Mouse (Mus musculus) heart, embryonic 11.5 days (tissue): ENCODE measurements around the gene Nlrp9b. TPM values are rescaled to one million over a fixed set of nuclear protein-coding genes. Genes with fewer than 3 reads are reported as not detected.
A peak's percentile ranks its signal among the peaks of the same experiment; 100 is the strongest.
"Not testable (repeated sequence)": the region's sequence is repeated elsewhere in the genome, so short reads cannot be mapped to it uniquely, and the experiment has no call there.

Experiments used
- ATAC-seq: fragments of 200-750 bp; cut with Nextera tagmentation; replicated peaks from 2 replicates; pipeline ENCODE4 v1.8.0; 2017; ENCODE audit warnings: moderate library complexity; ENCODE audit not compliant: insufficient number of reproducible peaks, low FRiP score, low TSS enrichment
- H3K27ac ChIP-seq: fragments of 300-500 bp; sonication (generic); 2 replicates; pipeline ENCODE4 v1.5.1; 2014; ENCODE audit warnings: mild to moderate bottlenecking, low read depth, low read length
- H3K27me3 ChIP-seq: fragments of 300-500 bp; sonication (generic); 2 replicates; pipeline ENCODE4 v1.6.1; 2014; ENCODE audit warnings: mild to moderate bottlenecking, low read length, mixed read lengths; ENCODE audit not compliant: control insufficient read depth, insufficient read depth
- H3K36me3 ChIP-seq: fragments of 300-500 bp; sonication (generic); 2 replicates; pipeline ENCODE4 v1.6.1; 2014; ENCODE audit warnings: mild to moderate bottlenecking, low read length, moderate library complexity, mixed read lengths; ENCODE audit not compliant: control insufficient read depth, insufficient read depth
- H3K4me1 ChIP-seq: fragments of 300-500 bp; sonication (generic); 2 replicates; pipeline ENCODE4 v1.6.1; 2014; ENCODE audit warnings: low read length; ENCODE audit not compliant: control insufficient read depth, insufficient read depth
- H3K4me2 ChIP-seq: fragments of 300-500 bp; sonication (generic); 2 replicates; pipeline ENCODE4 v1.6.1; 2014; ENCODE audit warnings: mild to moderate bottlenecking, moderate library complexity
- H3K4me3 ChIP-seq: fragments of 300-500 bp; sonication (generic); 2 replicates; pipeline ENCODE4 v1.5.1; 2014; ENCODE audit warnings: low read depth, low read length
- H3K9ac ChIP-seq: fragments of 300-500 bp; sonication (generic); 2 replicates; pipeline ENCODE4 v1.6.1; 2014; ENCODE audit warnings: mild to moderate bottlenecking, low read depth, low read length, moderate library complexity
- H3K9me3 ChIP-seq: fragments of 300-500 bp; sonication (generic); replicated peaks from 2 replicates; pipeline ENCODE4 v1.6.1; 2016; ENCODE audit warnings: low read length; ENCODE audit not compliant: control insufficient read depth
- WGBS: fragments of 180-500 bp; shearing (Covaris S2); extraction: QIAGEN DNeasy Blood & Tissue Kit; methylation state at CpG from one replicate; pipeline ENCODE4 v1.1.7; 2014; ENCODE audit not compliant: insufficient replicate concordance; 5-methylcytosine and 5-hydroxymethylcytosine counted together
- polyA plus RNA-seq: library from polyadenylated mRNA; unstranded; fragments of >200 nt; fragmentation: Nextera tagmentation; extraction: Ambion mirVana; gene quantifications from 2 replicates; pipeline ENCODE4 v1.2.1, GENCODE M21; 2014

Nlrp9b gene
- not detected in 2 replicates for polyA plus RNA-seq

- H3K27ac ChIP-seq, H3K4me2 ChIP-seq, H3K4me1 ChIP-seq, ATAC-seq, H3K4me3 ChIP-seq, H3K27me3 ChIP-seq, H3K9me3 ChIP-seq, H3K36me3 ChIP-seq, H3K9ac ChIP-seq: not testable (repeated sequence)
- 64% methylated on average over 8 of the region's 8 CpGs for WGBS
These were observed at the start of gene Nlrp9b for GRCm38 (mm10) chr7:19991165-19991564. TSS of gene Nlrp9b (plus strand) at chr7:19991465.

DNA sequence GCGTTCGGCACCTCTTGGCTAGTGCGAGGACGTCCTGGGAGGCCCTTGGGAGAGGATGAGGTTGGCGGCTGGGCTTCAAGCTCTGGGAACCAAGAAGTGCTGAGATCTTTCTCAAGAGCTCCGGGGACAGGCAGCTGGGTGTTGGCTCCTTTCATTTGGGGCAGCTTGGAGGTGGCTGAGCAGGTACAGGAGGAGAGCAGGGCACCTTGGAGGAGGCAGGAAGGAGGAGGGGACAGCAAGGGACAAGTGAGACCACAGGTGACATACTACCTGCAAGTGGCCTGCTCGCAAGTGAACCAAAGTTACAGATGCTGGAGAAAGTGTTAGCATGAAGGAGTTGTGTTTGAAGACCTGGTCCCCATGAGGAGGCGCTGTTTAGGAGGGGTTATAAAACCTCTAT, 46.6 kb upstream of the Nlrp9b start:
- Histone ChIP-seq H3K27ac (no peak overlapping the region), H3K4me3 (no peak overlapping the region), H3K9me3 (no peaks in the 10 kb centered on the region), H3K4me1 (peaks cover 9% of the 10 kb centered on the region), H3K27me3 (no peaks in the 10 kb centered on the region), H3K9ac (no peak overlapping the region), H3K4me2 (no peak overlapping the region), H3K36me3 (no peaks in the 10 kb centered on the region)
- 91% methylated on average over 8 of the region's 8 CpGs for WGBS
- no peak for ATAC-seq

GRCm38 (mm10) chr7:19945201-19945600, 46.1 kb upstream of the Nlrp9b start:
- no peak overlapping the region for H3K4me2 ChIP-seq
- no peaks in the 10 kb centered on the region for H3K36me3 ChIP-seq
- ATAC-seq, result no peak
- 76% methylated on average over 5 of the region's 5 CpGs for WGBS
- no peak overlapping the region for H3K9ac ChIP-seq
- no peaks in the 10 kb centered on the region for H3K27me3 ChIP-seq
- no peak overlapping the region for H3K4me3 ChIP-seq
- no peak overlapping the region for H3K27ac ChIP-seq
- H3K9me3 ChIP-seq, result no peaks in the 10 kb centered on the region
- peaks cover 6% of the 10 kb centered on the region for H3K4me1 ChIP-seq

DNA sequence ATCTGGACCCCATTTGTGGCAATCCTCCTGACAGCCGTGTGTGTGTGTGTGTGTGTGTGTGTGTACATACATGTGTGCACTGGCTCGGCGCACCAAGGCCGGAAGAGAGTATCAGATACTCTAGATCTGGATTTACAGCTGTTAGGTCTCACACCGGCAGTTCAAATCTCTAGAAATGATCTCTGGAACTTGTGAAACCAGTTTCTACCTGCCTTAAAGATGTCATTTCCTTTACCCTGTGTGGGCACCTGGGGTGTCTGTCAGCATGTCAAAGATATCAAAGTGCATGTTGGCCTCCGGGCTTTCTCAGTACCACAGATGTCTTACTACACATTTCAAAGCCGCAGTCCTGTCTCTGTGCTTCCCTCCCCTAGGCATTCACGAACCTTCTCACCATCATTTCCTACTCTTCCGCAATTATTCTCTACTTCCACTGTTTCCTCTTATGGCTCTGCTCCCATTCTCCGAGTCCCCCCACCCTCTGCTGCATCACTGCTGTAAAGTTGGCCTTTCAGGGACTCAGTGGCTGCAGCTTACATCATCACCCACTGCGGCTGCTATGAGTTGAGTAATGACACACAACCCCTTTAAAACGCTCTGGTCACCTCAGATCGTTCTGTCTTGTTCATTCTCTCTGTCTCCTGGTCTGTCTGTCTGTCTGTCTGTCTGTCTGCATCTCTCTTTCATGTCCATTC, 45.3 kb upstream of the Nlrp9b start:
- WGBS, result 83% methylated on average over 13 of the region's 13 CpGs
- H3K4me2 ChIP-seq, result no peak overlapping the region

GRCm38 (mm10) chr7:19948956-19949355, 42.3 kb upstream of the Nlrp9b start:
- Histone ChIP-seq H3K9me3 (no peaks in the 10 kb centered on the region), H3K27ac (no peak overlapping the region), H3K4me1 (peaks cover 3% of the 10 kb centered on the region; the same call in 1 of the 2 replicates), H3K9ac (no peak overlapping the region), H3K4me3 (no peak overlapping the region), H3K27me3 (no peaks in the 10 kb centered on the region), H3K36me3 (no peaks in the 10 kb centered on the region), H3K4me2 (no peak overlapping the region)
- 59% methylated on average over 12 of the region's 12 CpGs for WGBS
- no peak for ATAC-seq

More for the DNA sequence above, 45.3 kb upstream of the Nlrp9b start:
- ATAC-seq, result no peak
- H3K4me3 ChIP-seq, result no peak overlapping the region
- no peaks in the 10 kb centered on the region for H3K36me3 ChIP-seq
- H3K9ac ChIP-seq, result no peak overlapping the region
- H3K9me3 ChIP-seq, result no peaks in the 10 kb centered on the region
- H3K27ac ChIP-seq, result no peak overlapping the region
- H3K4me1 ChIP-seq, result peaks cover 3% of the 10 kb centered on the region; the same call in 1 of the 2 replicates
- H3K27me3 ChIP-seq, result no peaks in the 10 kb centered on the region

DNA sequence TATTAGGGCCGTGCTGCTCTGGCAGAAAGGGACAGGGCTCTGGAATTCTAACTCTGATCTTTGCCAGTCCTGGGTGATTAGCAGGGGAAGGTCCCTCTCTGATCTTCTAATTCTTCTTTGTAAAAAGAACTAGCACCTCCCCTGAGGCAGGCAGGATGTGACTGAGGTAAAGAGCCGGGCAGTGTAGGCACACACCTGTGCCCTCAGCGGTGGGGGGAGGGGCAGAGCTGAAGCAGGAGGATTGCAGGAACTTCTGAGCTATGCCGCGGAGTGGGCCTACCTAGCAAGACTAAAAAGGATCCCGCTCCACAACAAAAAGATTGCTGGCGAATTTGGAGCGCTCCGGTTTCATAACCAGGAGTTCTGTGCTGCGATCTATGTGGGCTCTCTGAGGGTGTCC, 41.3 kb upstream of the Nlrp9b start:
- H3K4me1 ChIP-seq, result peaks cover 3% of the 10 kb centered on the region; the same call in 1 of the 2 replicates
- H3K4me3 ChIP-seq, result no peak overlapping the region
- no peak overlapping the region for H3K9ac ChIP-seq
- H3K36me3 ChIP-seq, result no peaks in the 10 kb centered on the region
- H3K9me3 ChIP-seq, result no peaks in the 10 kb centered on the region
- H3K27me3 ChIP-seq, result no peaks in the 10 kb centered on the region
- no peak overlapping the region for H3K27ac ChIP-seq
- no peak overlapping the region for H3K4me2 ChIP-seq
- WGBS, result 47% methylated on average over 10 of the region's 10 CpGs
- ATAC-seq, result no peak

DNA sequence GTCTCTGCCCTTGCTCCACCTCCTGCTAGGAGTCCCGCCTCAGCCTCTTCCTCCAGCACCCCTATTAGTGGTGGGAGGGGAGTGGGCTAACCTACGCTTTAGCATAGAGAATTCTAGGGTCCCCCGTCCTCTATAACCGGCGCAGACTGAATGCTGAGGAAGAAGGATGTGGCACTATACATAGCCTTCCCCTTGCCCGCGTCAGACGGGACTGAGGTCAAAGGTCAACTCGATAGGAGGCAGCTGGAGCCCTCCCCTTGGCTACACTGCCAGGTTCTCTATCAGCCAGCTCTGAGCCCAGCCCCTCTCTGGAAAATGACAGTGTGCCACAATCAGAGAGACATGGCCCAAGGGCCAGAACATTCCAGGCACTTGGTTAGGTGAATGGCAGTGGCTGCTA, 40.7 kb upstream of the Nlrp9b start, which contains the start of gene Igsf23:
Gene Igsf23, minus strand, starts transcription at position 168 of the 400 bp plus-strand sequence.
- WGBS, result 24% methylated on average over 9 of the region's 9 CpGs
- H3K9ac ChIP-seq, result no peak within 1 kb of the TSS
- no peaks in the 10 kb centered on the region for H3K9me3 ChIP-seq
- H3K36me3 ChIP-seq, result no peaks in the 10 kb centered on the region
- peak; percentile 62 for ATAC-seq
- H3K4me2 ChIP-seq, result no peak within 1 kb of the TSS; the same call in 1 of the 2 replicates
- no peak within 1 kb of the TSS for H3K27ac ChIP-seq
- peaks cover 3% of the 10 kb centered on the region; the same call in 1 of the 2 replicates for H3K4me1 ChIP-seq
- no peak within 1 kb of the TSS for H3K4me3 ChIP-seq
- no peaks in the 10 kb centered on the region for H3K27me3 ChIP-seq

- no peak for ATAC-seq
- H3K36me3 ChIP-seq, result no peaks in the 10 kb centered on the region
- H3K27me3 ChIP-seq, result no peaks in the 10 kb centered on the region
- H3K9me3 ChIP-seq, result no peaks in the 10 kb centered on the region
- H3K27ac ChIP-seq, result no peak overlapping the region
- no peak overlapping the region for H3K4me3 ChIP-seq
- H3K9ac ChIP-seq, result no peak overlapping the region
- 72% methylated on average over 10 of the region's 10 CpGs for WGBS
- no peak overlapping the region for H3K4me2 ChIP-seq
- peaks cover 3% of the 10 kb centered on the region; the same call in 1 of the 2 replicates for H3K4me1 ChIP-seq
These were observed 38.8 kb upstream of the Nlrp9b start for GRCm38 (mm10) chr7:19952320-19952986.
